Mouse (Mus musculus) CH12.LX (cell line): ENCODE results near the gene Clptm1l. TPM values are rescaled to one million over a fixed set of nuclear protein-coding genes. Genes with fewer than 3 reads are reported as not detected.

ENCODE experiments used
- DNase-seq: peaks from one replicate; pipeline ENCODE4 v3.0.0-alpha.2; 2013; ENCODE audit errors: extremely low read depth
- H3K27ac ChIP-seq: 2 replicates; pipeline ENCODE4 v1.5.1; 2012; ENCODE audit warnings: low read depth, mild to moderate bottlenecking, control low read depth, moderate library complexity; ENCODE audit not compliant: insufficient read depth
- H3K27me3 ChIP-seq: replicated peaks from 2 replicates; pipeline ENCODE3; 2012; ENCODE audit warnings: inconsistent platforms
- H3K36me3 ChIP-seq, 2 experiments: replicated peaks in 1 of 2; 2 replicates each; pipeline versions ENCODE3 to v1.6.1; 2012; ENCODE audit warnings: inconsistent platforms in 1 of 2, low read length in 1 of 2, mild to moderate bottlenecking in 1 of 2, mixed read lengths in 1 of 2, moderate library complexity in 1 of 2; ENCODE audit not compliant: control insufficient read depth in 1 of 2, insufficient read depth in 1 of 2
- H3K4me1 ChIP-seq, 2 experiments: 2 replicates each; pipeline ENCODE4 v1.6.1; 2012; ENCODE audit warnings: inconsistent platforms in 1 of 2, moderate library complexity in 1 of 2; ENCODE audit not compliant: insufficient read depth in 2 of 2, control insufficient read depth in 1 of 2
- H3K4me2 ChIP-seq: 2 replicates; pipeline ENCODE4 v1.6.1; 2012; ENCODE audit warnings: low read depth, mild to moderate bottlenecking, control low read depth; ENCODE audit not compliant: poor library complexity, insufficient read depth, severe bottlenecking
- H3K4me3 ChIP-seq, 3 experiments: fragments of 150-350 bp in 1 of 3; sonication (generic) in 1 of 3; replicated peaks in 1 of 3; 2 replicates each; pipeline versions ENCODE3 to v1.5.1; 2011 to 2012; ENCODE audit warnings: low read depth in 2 of 3, low read length in 2 of 3, mild to moderate bottlenecking in 2 of 3, moderate library complexity in 2 of 3, control low read depth in 1 of 3, improper control_type of control experiment in 1 of 3, inconsistent platforms in 1 of 3, mixed read lengths in 1 of 3; ENCODE audit not compliant: poor library complexity in 1 of 3
- H3K79me2 ChIP-seq: replicated peaks from 2 replicates; pipeline ENCODE4 v1.6.1; 2012; ENCODE audit warnings: mild to moderate bottlenecking, moderate library complexity; ENCODE audit not compliant: control insufficient read depth, poor library complexity, insufficient read depth, severe bottlenecking; ENCODE audit errors: extremely low read depth
- H3K9ac ChIP-seq: 2 replicates; pipeline ENCODE4 v1.6.1; 2012; ENCODE audit warnings: low read depth, mild to moderate bottlenecking, control low read depth, moderate library complexity; ENCODE audit not compliant: insufficient read depth
- H3K9me3 ChIP-seq: replicated peaks from 2 replicates; pipeline ENCODE3; 2012; ENCODE audit warnings: low read length, inconsistent platforms, mixed read lengths
- BHLHE40 ChIP-seq: IDR thresholded peaks from 2 replicates; pipeline ENCODE4 v1.6.1; 2011; ENCODE audit warnings: mild to moderate bottlenecking, low read depth, low read length, improper control_type of control experiment
- CHD1 ChIP-seq: IDR thresholded peaks from 2 replicates; pipeline ENCODE4 v1.6.1; 2012; ENCODE audit warnings: low read depth, low read length, improper control_type of control experiment, inconsistent platforms
- CHD2 ChIP-seq: IDR thresholded peaks from 2 replicates; pipeline ENCODE4 v1.6.1; 2011; ENCODE audit warnings: low read length, improper control_type of control experiment
- CTCF ChIP-seq, 2 experiments: IDR thresholded peaks in 1 of 2; conservative IDR thresholded peaks in 1 of 2; 2 replicates each; pipeline ENCODE4 v1.5.1; 2011 to 2012; ENCODE audit warnings: low read depth in 2 of 2, low read length in 2 of 2, improper control_type of control experiment in 1 of 2, inconsistent platforms in 1 of 2, mild to moderate bottlenecking in 1 of 2, moderate library complexity in 1 of 2
- ELF1 ChIP-seq: IDR thresholded peaks from 2 replicates; pipeline ENCODE4 v1.6.1; 2014; ENCODE audit warnings: low read depth, mild to moderate bottlenecking, inconsistent platforms, low read length, improper control_type of control experiment
- EP300 ChIP-seq: IDR thresholded peaks from 2 replicates; pipeline ENCODE4 v1.6.1; 2011; ENCODE audit warnings: low read length, improper control_type of control experiment
- GABPA ChIP-seq: IDR thresholded peaks from 2 replicates; pipeline ENCODE4 v1.6.1; 2012; ENCODE audit warnings: low read depth, low read length, improper control_type of control experiment, inconsistent platforms; ENCODE audit not compliant: insufficient replicate concordance
- IRF4 ChIP-seq: IDR thresholded peaks from 2 replicates; pipeline ENCODE4 v1.6.1; 2014; ENCODE audit warnings: low read depth, mild to moderate bottlenecking, inconsistent platforms, low read length, improper control_type of control experiment
- JUND ChIP-seq: conservative IDR thresholded peaks from 2 replicates; pipeline ENCODE4 v1.6.1; 2011; ENCODE audit warnings: low read depth, low read length, improper control_type of control experiment
- KAT2A ChIP-seq: IDR thresholded peaks from 2 replicates; pipeline ENCODE4 v1.6.1; 2012; ENCODE audit warnings: low read length, improper control_type of control experiment, inconsistent platforms; ENCODE audit not compliant: insufficient replicate concordance
- MAZ ChIP-seq: IDR thresholded peaks from 2 replicates; pipeline ENCODE4 v1.6.1; 2012; ENCODE audit warnings: low read depth, mild to moderate bottlenecking, inconsistent platforms, low read length, improper control_type of control experiment, moderate library complexity
- MXI1 ChIP-seq: IDR thresholded peaks from 2 replicates; pipeline ENCODE4 v1.6.1; 2011; ENCODE audit warnings: mild to moderate bottlenecking, low read depth, low read length, improper control_type of control experiment
- MYC ChIP-seq: IDR thresholded peaks from 2 replicates; pipeline ENCODE4 v1.6.1; 2011; ENCODE audit warnings: low read depth, mild to moderate bottlenecking, improper control_type of control experiment, low read length
- NELFE ChIP-seq: IDR thresholded peaks from 2 replicates; pipeline ENCODE4 v1.6.1; 2011; ENCODE audit warnings: low read depth, low read length, improper control_type of control experiment
- NRF1 ChIP-seq: IDR thresholded peaks from 2 replicates; pipeline ENCODE4 v1.6.1; 2014; ENCODE audit warnings: low read depth, mild to moderate bottlenecking, inconsistent platforms, low read length, improper control_type of control experiment, moderate library complexity
- PAX5 ChIP-seq: IDR thresholded peaks from 2 replicates; pipeline ENCODE4 v1.6.1; 2012; ENCODE audit warnings: low read length, inconsistent platforms, mixed read lengths
- POLR2A ChIP-seq: IDR thresholded peaks from 2 replicates; pipeline ENCODE4 v1.6.1; 2011; ENCODE audit warnings: low read depth, mild to moderate bottlenecking, improper control_type of control experiment, low read length
- POLR2AphosphoS2 ChIP-seq: IDR thresholded peaks from 2 replicates; pipeline ENCODE4 v1.6.1; 2011; ENCODE audit warnings: low read depth, low read length, improper control_type of control experiment
- RAD21 ChIP-seq: IDR thresholded peaks from 2 replicates; pipeline ENCODE4 v1.6.1; 2011; ENCODE audit warnings: low read depth, mild to moderate bottlenecking, low read length, improper control_type of control experiment, moderate library complexity
- RCOR1 ChIP-seq: conservative IDR thresholded peaks from 2 replicates; pipeline ENCODE4 v1.6.1; 2012; ENCODE audit warnings: low read depth, mild to moderate bottlenecking, inconsistent platforms, low read length, improper control_type of control experiment
- SIN3A ChIP-seq: IDR thresholded peaks from 2 replicates; pipeline ENCODE4 v1.6.1; 2012; ENCODE audit warnings: low read length, improper control_type of control experiment, inconsistent platforms
- TBP ChIP-seq: conservative IDR thresholded peaks from 2 replicates; pipeline ENCODE4 v1.6.1; 2011; ENCODE audit warnings: low read depth, low read length, improper control_type of control experiment
- TCF12 ChIP-seq: IDR thresholded peaks from 2 replicates; pipeline ENCODE4 v1.6.1; 2014; ENCODE audit warnings: low read depth, mild to moderate bottlenecking, inconsistent platforms, low read length, improper control_type of control experiment
- UBTF ChIP-seq: IDR thresholded peaks from 2 replicates; pipeline ENCODE4 v1.6.1; 2012; ENCODE audit warnings: low read depth, mild to moderate bottlenecking, inconsistent platforms, low read length, improper control_type of control experiment, moderate library complexity
- USF1 ChIP-seq: IDR thresholded peaks from 2 replicates; pipeline ENCODE4 v1.6.1; 2014; ENCODE audit warnings: low read depth, mild to moderate bottlenecking, inconsistent platforms, low read length, improper control_type of control experiment
- USF2 ChIP-seq: conservative IDR thresholded peaks from 2 replicates; pipeline ENCODE4 v1.6.1; 2011; ENCODE audit warnings: low read depth, low read length, improper control_type of control experiment
- ZC3H11A ChIP-seq: IDR thresholded peaks from 2 replicates; pipeline ENCODE4 v1.6.1; 2012; ENCODE audit warnings: low read depth, mild to moderate bottlenecking, inconsistent platforms, low read length, improper control_type of control experiment
- ZNF384 ChIP-seq: IDR thresholded peaks from 2 replicates; pipeline ENCODE4 v1.6.1; 2012; ENCODE audit warnings: low read depth, low read length, improper control_type of control experiment, inconsistent platforms
- dilution Hi-C: fragments of 300-500 bp; cut with MboI; formaldehyde crosslinking; loops from 2 replicates; pipeline ENCODE4 v1.14.3; 2020; ENCODE audit warnings: low sequenced_read_pairs; ENCODE audit not compliant: extremely low pct_unique_long_range_greater_than_20kb, extremely low pct_ligation_motif_present
- in situ Hi-C: fragments of 300-500 bp; cut with MboI; formaldehyde crosslinking; loops from 3 replicates; pipeline ENCODE4 v1.14.3; 2019; ENCODE audit warnings: low sequenced_read_pairs, low pct_ligation_motif_present, low pct_unique_long_range_greater_than_20kb, mixed read lengths
- polyA plus RNA-seq: library from polyadenylated mRNA; unstranded; fragments of >175 nt; gene quantifications from 2 replicates; pipeline ENCODE4 v1.2.1, GENCODE M21; 2012; ENCODE audit warnings: low read depth; ENCODE audit not compliant: insufficient read length
- total RNA-seq, 2 experiments: library from RNA; depleted of rRNA; stranded (reverse); fragments of 300-350 nt in 1 of 2; fragments of >200 nt in 1 of 2; gene quantifications; 2 replicates each; pipeline ENCODE4 v1.2.3; 2012 to 2014

The Clptm1l gene
- total and polyA plus RNA-seq, 3 experiments, result 112 to 219 (median 143) TPM

DNA sequence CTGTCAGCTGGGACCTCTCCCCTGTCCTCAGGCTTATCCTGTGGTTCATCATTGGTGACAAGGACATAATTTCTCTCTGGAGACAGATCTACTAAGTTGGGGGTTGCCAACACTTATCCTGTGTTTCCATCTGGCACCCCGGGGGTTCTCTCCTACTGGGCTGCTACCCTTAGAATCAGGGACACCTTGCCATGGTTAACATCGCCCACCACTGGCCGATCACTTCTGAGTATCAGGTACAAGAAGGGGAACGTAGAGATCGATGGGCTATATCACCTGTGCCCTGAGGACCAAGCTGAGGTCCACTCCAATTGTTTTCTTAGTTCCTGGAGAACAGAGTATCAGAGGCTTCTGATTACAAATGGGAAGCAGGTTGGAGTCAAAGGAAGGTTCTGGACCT is 39.6 kb upstream of the Clptm1l start:
- DNase-seq, result no peak
- H3K4me1 ChIP-seq, result no peaks in the 10 kb centered on the region
- dilution Hi-C loops, result no loop called here
- no peak overlapping the region for H3K4me2 ChIP-seq
- H3K27ac ChIP-seq, result no peak overlapping the region
- in situ Hi-C loops, result no loop called here
- H3K27me3 ChIP-seq, result peaks cover 44% of the 10 kb centered on the region
- H3K79me2 ChIP-seq, result no peaks in the 10 kb centered on the region
- H3K36me3 ChIP-seq, result no peaks in the 10 kb centered on the region
- H3K9me3 ChIP-seq, result no peaks in the 10 kb centered on the region
- TF ChIP-seq ELF1, result no peak
- no peak for TF ChIP-seq ZNF384
- TF ChIP-seq MXI1, result no peak
- TF ChIP-seq MAZ, result no peak
- TF ChIP-seq SIN3A, result no peak
- no peak for TF ChIP-seq KAT2A
- TF ChIP-seq GABPA, result no peak
- TF ChIP-seq NRF1, result no peak
- no peak for TF ChIP-seq BHLHE40
- no peak for TF ChIP-seq USF1
- no peak for TF ChIP-seq CHD2
- no peak for TF ChIP-seq PAX5
- no peak for TF ChIP-seq TBP
- TF ChIP-seq POLR2A, result no peak
- TF ChIP-seq CTCF (conservative IDR thresholded peaks at IDR 0.05 in 1 of 2, IDR thresholded peaks at IDR 0.05 in 1 of 2; ENCODE audit: low read depth in 2 of 2, low read length in 2 of 2), result no peak
- TF ChIP-seq ZC3H11A, result no peak
- no peak overlapping the region for H3K4me3 ChIP-seq
- no peak overlapping the region for H3K9ac ChIP-seq

DNA sequence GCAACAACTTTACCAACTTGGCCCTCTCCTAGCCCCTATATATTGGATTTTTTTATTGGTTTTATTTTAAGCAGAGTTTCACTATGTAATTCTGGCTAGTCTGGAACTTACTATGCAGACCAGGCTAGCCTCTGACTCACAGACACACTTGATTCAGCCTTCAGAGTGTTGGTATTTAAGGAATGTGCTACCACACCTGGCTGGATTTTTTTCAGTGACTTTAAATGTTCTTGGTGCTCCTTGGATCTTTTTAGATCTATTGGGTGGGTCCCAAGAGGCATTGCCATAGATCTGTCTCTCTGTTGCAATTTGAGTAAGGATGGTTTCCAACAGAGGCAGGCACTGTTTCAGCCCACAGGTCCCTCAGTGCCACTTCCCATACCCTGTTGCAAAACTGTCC is 28.8 kb upstream of the Clptm1l start:
- H3K9me3 ChIP-seq, result no peaks in the 10 kb centered on the region

More for the DNA sequence above, 28.8 kb upstream of the Clptm1l start:
- peaks cover 4% of the 10 kb centered on the region for H3K27me3 ChIP-seq
- H3K4me2 ChIP-seq, result no peak overlapping the region
- H3K9ac ChIP-seq, result no peak overlapping the region
- no peaks in the 10 kb centered on the region for H3K79me2 ChIP-seq
- no peak overlapping the region for H3K4me3 ChIP-seq
- H3K4me1 ChIP-seq, result peaks cover 0 to 15% of the 10 kb centered on the region in 2 experiments; a peak in 3 of 4 replicates
- no peak for DNase-seq
- in situ Hi-C loops, result no loop called here
- no peak overlapping the region for H3K27ac ChIP-seq
- dilution Hi-C loops, result no loop called here
- TF ChIP-seq RCOR1, result no peak
- no peak for TF ChIP-seq IRF4
- no peak for TF ChIP-seq USF2
- TF ChIP-seq CHD1, result no peak
- no peak for TF ChIP-seq RAD21
- TF ChIP-seq CTCF (conservative IDR thresholded peaks at IDR 0.05 in 1 of 2, IDR thresholded peaks at IDR 0.05 in 1 of 2; ENCODE audit: low read depth in 2 of 2, low read length in 2 of 2), result no peak
- no peak for TF ChIP-seq EP300
- no peak for TF ChIP-seq POLR2AphosphoS2
- no peak for TF ChIP-seq UBTF
- no peak for TF ChIP-seq TCF12
- no peak for TF ChIP-seq GABPA
- TF ChIP-seq MYC, result no peak
- TF ChIP-seq NELFE, result no peak
- no peak for TF ChIP-seq JUND
- TF ChIP-seq ELF1, result no peak
- TF ChIP-seq, all 38 proteins: peak for 0
- H3K36me3 ChIP-seq, result no peaks in the 10 kb centered on the region
